Mouse (Mus musculus): ENCODE results near the gene Lgals9. TPM values are rescaled to one million over a fixed set of nuclear protein-coding genes. Genes with fewer than 3 reads are reported as not detected.

Lgals9 gene
- total RNA-seq, 2 experiments from 2014 or later = 4.6 to 5.4 TPM

- intact Hi-C loops (cut with DNase I) = no loop called here
- no peak for DNase-seq (ENCODE audit: low spot score in 2 of 2)
These were observed 50.0 kb downstream of the Lgals9 start for GRCm38 (mm10) chr11:78934727-78935126.

DNA sequence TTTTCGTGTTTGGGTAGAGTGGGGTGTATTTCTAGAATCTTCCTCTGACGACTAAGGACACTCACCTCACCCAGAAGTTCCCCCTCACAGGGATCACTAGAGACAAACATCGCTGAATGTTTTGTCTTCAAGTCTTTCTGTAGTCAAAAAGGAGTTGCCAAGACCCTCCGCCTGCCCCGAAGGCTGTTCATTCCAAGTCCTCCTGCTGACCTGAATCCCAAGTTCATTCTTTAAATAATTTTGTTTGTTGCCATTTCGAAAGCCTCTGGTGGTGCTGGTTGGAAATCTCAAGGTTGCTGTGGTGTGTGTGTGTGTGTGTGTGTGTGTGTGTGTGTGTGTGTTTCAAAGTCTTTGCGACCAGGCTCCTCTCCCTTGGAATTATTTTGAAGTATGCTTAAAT lies 50.4 kb downstream of the Lgals9 start:
- no peak for DNase-seq (ENCODE audit: low spot score in 2 of 2)

GRCm38 (mm10) chr11:78929345-78929744 lies 55.4 kb downstream of the Lgals9 start:
- intact Hi-C loops (cut with DNase I) = no loop called here
- DNase-seq (ENCODE audit: low spot score in 2 of 2) = peak in 1 of 2 experiments; percentile 34

More for the DNA sequence above, 50.4 kb downstream of the Lgals9 start:
- intact Hi-C loops (cut with DNase I) = no loop called here

- DNase-seq (ENCODE audit: low spot score in 2 of 2) = no peak
- intact Hi-C loops (cut with DNase I) = no loop called here
These were observed 59.8 kb downstream of the Lgals9 start for GRCm38 (mm10) chr11:78924916-78925315.

DNA sequence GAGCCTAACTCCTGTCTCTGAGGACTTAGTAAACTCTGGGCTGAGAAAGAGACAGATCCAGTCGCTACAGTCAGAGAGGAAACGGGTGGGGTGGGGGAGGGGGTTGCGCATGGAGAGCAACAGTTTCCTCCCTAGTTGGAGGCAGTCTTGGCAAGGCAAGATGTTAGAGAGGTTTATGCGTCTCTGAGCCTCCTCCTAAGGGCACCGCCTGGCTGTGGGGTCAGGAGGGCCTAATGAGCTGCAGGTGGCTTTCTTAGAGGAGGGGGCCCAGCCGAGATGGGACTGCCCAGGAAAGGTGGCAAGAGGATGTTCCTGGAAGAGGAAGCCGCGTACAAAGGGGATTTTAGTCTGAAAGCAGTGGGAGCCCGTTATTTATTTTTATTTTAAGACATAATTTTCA lies 60.6 kb downstream of the Lgals9 start:
- intact Hi-C loops (cut with DNase I) = no loop called here
- no peak for DNase-seq (ENCODE audit: low spot score in 2 of 2)

DNA sequence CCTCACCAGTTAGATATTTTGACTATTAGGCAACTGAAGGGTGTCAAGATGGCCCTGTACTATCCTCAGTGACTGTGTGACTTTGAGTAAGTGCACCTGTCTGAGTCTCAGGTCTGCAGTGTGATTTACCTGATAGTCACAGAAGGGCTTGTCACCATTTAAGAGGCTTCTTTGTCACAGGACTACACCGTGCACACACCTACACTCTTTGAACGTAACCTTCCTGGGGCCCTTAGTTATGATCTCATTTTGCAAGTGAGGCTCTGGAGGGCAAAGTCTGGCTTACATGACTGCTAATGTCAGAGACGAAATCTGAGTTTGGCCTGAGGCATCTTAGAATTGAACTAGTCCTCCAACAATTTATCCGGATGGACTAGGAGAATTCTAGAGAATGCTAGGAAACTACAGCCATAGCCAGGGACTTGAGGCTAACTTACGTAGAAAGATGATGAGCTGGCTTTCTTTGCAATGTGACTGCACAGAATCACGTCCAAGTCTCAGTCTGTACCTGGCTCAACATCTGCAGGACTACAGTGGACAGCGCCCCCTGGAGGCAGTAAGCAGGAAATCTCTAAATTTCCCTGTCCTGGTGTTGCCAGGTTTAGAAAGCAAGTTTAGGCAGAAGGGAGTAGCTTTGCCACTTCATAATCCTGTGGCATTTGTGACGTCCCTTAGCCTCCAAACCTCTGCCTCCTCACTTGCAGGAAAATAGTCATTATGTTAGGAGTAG lies 61.9 kb downstream of the Lgals9 start:
- DNase-seq (ENCODE audit: low spot score in 2 of 2) = peak; percentile 22 to 23

GRCm38 (mm10) chr11:78920411-78920939 lies 64.3 kb downstream of the Lgals9 start, which contains the start of gene Nos2:
Gene Nos2, plus strand, starts transcription at chr11:78920787.
- intact Hi-C loops (cut with DNase I) = no loop called here
- DNase-seq (ENCODE audit: low spot score in 2 of 2) = no peak

More for the DNA sequence above, 61.9 kb downstream of the Lgals9 start:
- intact Hi-C loops (cut with DNase I) = loop anchor here (1.0 kb wide), 1 partner anchor 67 kb away; no protein-coding TSS in a partner anchor

GRCm38 (mm10) chr11:78919745-78920144 lies 65.0 kb downstream of the Lgals9 start:
- intact Hi-C loops (cut with DNase I) = no loop called here

GRCm38 (mm10) chr11:78916410-78916809 lies 68.3 kb downstream of the Lgals9 start:
- intact Hi-C loops (cut with DNase I) = no loop called here

More at GRCm38 (mm10) chr11:78919745-78920144, 65.0 kb downstream of the Lgals9 start:
- DNase-seq (ENCODE audit: low spot score in 2 of 2) = no peak

GRCm38 (mm10) chr11:78915473-78915872 lies 69.3 kb downstream of the Lgals9 start:
- DNase-seq (ENCODE audit: low spot score in 2 of 2) = no peak
- intact Hi-C loops (cut with DNase I) = no loop called here

More at GRCm38 (mm10) chr11:78916410-78916809, 68.3 kb downstream of the Lgals9 start:
- no peak for DNase-seq (ENCODE audit: low spot score in 2 of 2)

Other genes with a start within 250 kb of the Lgals9 start
- 10 to 100 TPM; 15.9 to 16.8 TPM for gene Ccnq, start 233.2 kb downstream of the Lgals9 start, total RNA-seq (2021)
- gene Lyrm9, start 158.4 kb downstream of the Lgals9 start, total RNA-seq (2021) = 10 to 100 TPM; 25.9 to 29.8 TPM
- gene Nos2, start 64.2 kb downstream of the Lgals9 start, total RNA-seq (2021) = under 1 TPM; 0.18 to 0.20 TPM
- gene Ksr1, start 161.5 kb upstream of the Lgals9 start, total RNA-seq (2021) = 10 to 100 TPM; 53.4 to 70.5 TPM